In the genomic region with DNA sequence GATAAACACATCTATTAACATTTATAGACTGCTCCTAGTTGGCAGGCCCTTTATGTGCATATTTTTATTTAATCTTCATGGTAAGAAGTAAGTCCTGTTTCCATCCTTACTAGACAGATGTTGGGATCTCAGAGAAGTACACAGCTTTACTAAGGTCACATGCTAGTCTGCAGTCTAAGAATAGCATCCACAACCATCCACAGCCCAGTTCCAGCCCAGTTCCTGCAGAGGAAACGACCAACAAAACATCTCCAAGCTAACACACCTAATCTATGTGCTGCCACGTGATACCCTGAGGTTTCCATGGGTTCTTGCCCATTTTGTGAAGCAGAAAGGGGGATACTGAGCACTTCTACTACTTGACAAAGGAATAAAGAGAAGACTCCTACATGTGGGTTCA, we compare ENCODE assay signal across 24 mouse cellular contexts. TPM values are rescaled to one million over a fixed set of nuclear protein-coding genes. Genes with fewer than 3 reads are reported as not detected.
DNase-seq lines count a peak whose midpoint lies in the region; ATAC-seq and TF ChIP-seq lines count a peak whose summit lies in the region.
"Had no signal": no experiment of that assay in that cellular context is flagged by ENCODE, and none has a peak within 500 bp of the region (broad histone marks: within the 10 kb centered on the region; RNA-seq: fewer than 3 reads in every experiment).

No protein-coding gene starts in this region.

- no peak for TF ChIP-seq CTCF in heart, postnatal 0 days (IDR thresholded peaks at IDR 0.05; ENCODE audit: low read depth)

- 11% methylated on average over 2 of the region's 2 CpGs for WGBS in heart, embryonic 13.5 days
- WGBS in heart, postnatal 0 days: 7% methylated on average over 2 of the region's 2 CpGs
- 24% methylated on average over 2 of the region's 2 CpGs for WGBS in heart, embryonic 11.5 days (ENCODE audit: insufficient replicate concordance)

- no peak overlapping the region for H3K4me3 ChIP-seq in heart, embryonic 13.5 days
- no peak overlapping the region for H3K4me3 ChIP-seq in heart, postnatal 0 days (ENCODE audit: low read depth, low read length)
- H3K4me3 ChIP-seq in heart, embryonic 11.5 days (ENCODE audit: low read depth, low read length): no peak overlapping the region
- H3K4me3 ChIP-seq: embryonic facial prominence, embryonic 13.5 days; embryonic facial prominence, embryonic 15.5 days; erythroblast, embryonic 14.5 days; forebrain, embryonic 10.5 days; forebrain, embryonic 12.5 days had no signal

- H3K27ac ChIP-seq in heart, embryonic 13.5 days (replicated peaks): no peak overlapping the region
- 0 out of 2 replicates have a peak overlapping the region, but pooled peaks have one; percentile 20 for H3K27ac ChIP-seq in heart, postnatal 0 days (ENCODE audit: low read depth)
- H3K27ac ChIP-seq in heart, embryonic 11.5 days (ENCODE audit: low read depth, low read length): no peak overlapping the region
- H3K27ac ChIP-seq: embryonic facial prominence, embryonic 13.5 days; embryonic facial prominence, embryonic 15.5 days; forebrain, embryonic 10.5 days; forebrain, embryonic 12.5 days had no signal

- TF ChIP-seq EP300 in heart, postnatal 0 days (IDR thresholded peaks at IDR 0.05; ENCODE audit: low read depth): no peak

- intact Hi-C loops in heart, postnatal 25 days (cut with DNase I): no loop called here

- 0 out of 2 replicates have a peak, but pooled peaks cover 3% of the 10 kb centered on the region for H3K27me3 ChIP-seq in heart, embryonic 13.5 days (replicated peaks)
- H3K27me3 ChIP-seq in heart, postnatal 0 days (ENCODE audit: control insufficient read depth, insufficient read depth, low read length): no peaks in the 10 kb centered on the region
- H3K27me3 ChIP-seq in heart, embryonic 11.5 days (ENCODE audit: control insufficient read depth, insufficient read depth, low read length): no peaks in the 10 kb centered on the region
- H3K27me3 ChIP-seq: embryonic facial prominence, embryonic 13.5 days; embryonic facial prominence, embryonic 15.5 days; forebrain, embryonic 12.5 days had no signal

- no peaks in the 10 kb centered on the region for H3K9me3 ChIP-seq in heart, embryonic 13.5 days
- H3K9me3 ChIP-seq in heart, postnatal 0 days (replicated peaks; ENCODE audit: control insufficient read depth, low read length): no peaks in the 10 kb centered on the region
- H3K9me3 ChIP-seq in heart, embryonic 11.5 days (replicated peaks; ENCODE audit: control insufficient read depth, low read length): no peaks in the 10 kb centered on the region
- H3K9me3 ChIP-seq: embryonic facial prominence, embryonic 13.5 days; embryonic facial prominence, embryonic 15.5 days; forebrain, embryonic 10.5 days; forebrain, embryonic 12.5 days had no signal

- DNase-seq in heart, postnatal 25 days (ENCODE audit: low spot score): no peak
- peak; percentile 24 for DNase-seq in heart, postnatal 0 days (ENCODE audit: low spot score)
- DNase-seq: adrenal gland, adult 2 months; adrenal gland, postnatal 10 days; adrenal gland, postnatal 25 days; cerebellum, adult 11 months; cerebellum, adult 18-20 months; cerebellum, adult 8-10 months; cerebellum, adult 9-11 months; cerebellum, postnatal 14 days; cerebellum, postnatal 36 days; embryo, embryonic 11 days had no signal

- H3K4me1 ChIP-seq in heart, embryonic 13.5 days: peaks cover 16% of the 10 kb centered on the region
- peaks cover 13% of the 10 kb centered on the region for H3K4me1 ChIP-seq in heart, postnatal 0 days (ENCODE audit: control insufficient read depth, insufficient read depth)
- peaks cover 8% of the 10 kb centered on the region for H3K4me1 ChIP-seq in heart, embryonic 11.5 days (ENCODE audit: control insufficient read depth, insufficient read depth, low read length)
- H3K4me1 ChIP-seq: embryonic facial prominence, embryonic 13.5 days; embryonic facial prominence, embryonic 15.5 days; forebrain, embryonic 10.5 days; forebrain, embryonic 12.5 days had no signal

- H3K9ac ChIP-seq in heart, embryonic 13.5 days: no peak overlapping the region
- no peak overlapping the region for H3K9ac ChIP-seq in heart, postnatal 0 days (replicated peaks; ENCODE audit: low read depth, low read length)
- no peak overlapping the region for H3K9ac ChIP-seq in heart, embryonic 11.5 days (ENCODE audit: low read depth, low read length)
- H3K9ac ChIP-seq: embryonic facial prominence, embryonic 13.5 days; embryonic facial prominence, embryonic 15.5 days; forebrain, embryonic 12.5 days had no signal

- no peak for ATAC-seq in heart, embryonic 13.5 days (ENCODE audit: extremely low read depth, insufficient number of reproducible peaks, low FRiP score, low TSS enrichment)
- peak; percentile 66; the same call in 1 of the 2 replicates for ATAC-seq in heart, postnatal 0 days (ENCODE audit: insufficient read depth, low read depth)
- ATAC-seq in heart, embryonic 11.5 days (replicated peaks; ENCODE audit: insufficient number of reproducible peaks, low FRiP score, low TSS enrichment): no peak
- ATAC-seq: forebrain, embryonic 14.5 days; forebrain, embryonic 16.5 days had no signal

- H3K4me2 ChIP-seq in heart, embryonic 13.5 days: 0 out of 2 replicates have a peak overlapping the region, but pooled peaks have one; percentile 3
- no peak overlapping the region for H3K4me2 ChIP-seq in heart, postnatal 0 days (ENCODE audit: low read depth, low read length)
- no peak overlapping the region for H3K4me2 ChIP-seq in heart, embryonic 11.5 days
- H3K4me2 ChIP-seq: embryonic facial prominence, embryonic 13.5 days; embryonic facial prominence, embryonic 15.5 days; forebrain, embryonic 12.5 days had no signal

- H3K36me3 ChIP-seq in heart, embryonic 13.5 days: no peaks in the 10 kb centered on the region
- H3K36me3 ChIP-seq in heart, postnatal 0 days (replicated peaks; ENCODE audit: control insufficient read depth, insufficient read depth, low read length): no peaks in the 10 kb centered on the region
- no peaks in the 10 kb centered on the region for H3K36me3 ChIP-seq in heart, embryonic 11.5 days (ENCODE audit: control insufficient read depth, insufficient read depth, low read length)
- H3K36me3 ChIP-seq: embryonic facial prominence, embryonic 13.5 days; embryonic facial prominence, embryonic 15.5 days; forebrain, embryonic 10.5 days; forebrain, embryonic 12.5 days had no signal

RNA-seq across cellular contexts. Expression of a gene that starts 13.5 kb away (rescaled TPM):
- 11.5 and 12.9 TPM in 2 replicates for polyA plus RNA-seq in heart, embryonic 13.5 days (2015; fragmentation: Nextera tagmentation; extraction: Ambion mirVana)
- 1 to 10 TPM; 2.8 to 3.2 TPM for total RNA-seq in heart, postnatal 25 days (2021)
- total RNA-seq in heart, postnatal 0 days (2014; rRNA removed; ENCODE audit: low replicate concordance): 6.0 and 8.3 TPM in 2 replicates
- polyA plus RNA-seq in heart, postnatal 0 days (2015; fragmentation: Nextera tagmentation; extraction: Ambion mirVana): 9.5 and 10.0 TPM in 2 replicates
- 11.5 and 11.9 TPM in 2 replicates for polyA plus RNA-seq in heart, embryonic 11.5 days (2014; fragmentation: Nextera tagmentation; extraction: Ambion mirVana)
- total RNA-seq: common myeloid progenitor, adult 5-6 weeks; MEL had no signal
- polyA plus RNA-seq: C2C12; erythroblast, embryonic 14.5 days had no signal
